Mouse (Mus musculus): ENCODE measurements around the gene Defa28. TPM values are rescaled to one million over a fixed set of nuclear protein-coding genes. Genes with fewer than 3 reads are reported as not detected.
"Not testable (repeated sequence)": the region's sequence is repeated elsewhere in the genome, so short reads cannot be mapped to it uniquely, and the experiment has no call there.

The Defa28 gene
- not detected in 2 replicates for polyA plus RNA-seq (2012; rRNA removed)

DNA sequence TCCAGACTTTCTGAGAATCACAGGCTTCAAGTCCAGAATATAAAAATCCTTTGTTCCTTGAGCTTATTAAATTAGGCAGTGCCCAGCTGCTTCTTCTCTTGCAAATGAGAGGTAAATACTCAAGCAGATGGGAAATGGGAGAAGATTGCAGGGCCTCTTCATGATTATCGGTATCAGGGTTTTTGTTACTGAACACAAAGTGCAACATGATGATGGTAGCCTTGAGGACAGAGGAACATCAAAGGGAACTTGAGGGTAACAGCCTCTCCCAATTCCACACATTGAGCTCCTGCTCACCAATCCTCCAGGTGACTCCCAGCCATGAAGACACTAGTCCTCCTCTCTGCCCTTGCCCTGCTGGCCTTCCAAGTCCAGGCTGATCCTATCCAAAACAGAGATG lies at the start of gene Defa28:
Gene Defa28, plus strand, starts transcription at position 301 of the 400 bp plus-strand sequence.
- not testable (repeated sequence) for H3K36me3 ChIP-seq (ENCODE audit: control insufficient read depth, insufficient read depth, low read length); H3K4me3 ChIP-seq (ENCODE audit: extremely low read depth, insufficient read depth, insufficient read length); DNase-seq (ENCODE audit: low read depth in 1 of 2, low spot score in 2 of 2); H3K27ac ChIP-seq (ENCODE audit: insufficient read depth, low read length); H3K27me3 ChIP-seq (ENCODE audit: control insufficient read depth, insufficient read depth, low read length); H3K4me1 ChIP-seq (ENCODE audit: control insufficient read depth, insufficient read depth, insufficient read length)
- WGBS = no CpG with 5 or more reads among the region's 1 CpGs

DNA sequence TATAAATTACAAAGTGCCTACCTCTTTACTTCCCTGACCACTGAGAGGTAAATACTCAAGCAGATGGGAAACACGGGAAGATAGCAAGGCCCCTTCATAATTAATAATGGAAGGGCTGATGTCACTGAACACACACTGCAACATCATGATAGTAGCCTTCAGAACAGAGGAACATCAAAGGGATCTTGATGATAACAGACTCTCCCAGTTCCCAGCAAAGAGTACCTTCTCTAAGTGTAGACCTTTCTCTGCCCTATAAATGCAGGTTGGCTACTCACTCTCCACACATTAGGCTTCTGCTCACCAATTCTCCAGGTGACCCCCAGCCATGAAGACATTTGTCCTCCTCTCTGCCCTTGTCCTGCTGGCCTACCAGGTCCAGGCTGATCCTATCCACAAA lies 17.7 kb upstream of the Defa28 start, which contains the start of gene Defa37:
Gene Defa37, plus strand, starts transcription at position 301 of the 400 bp plus-strand sequence.
- WGBS = no CpG with 5 or more reads among the region's 1 CpGs
- not testable (repeated sequence) for H3K4me1 ChIP-seq (ENCODE audit: control insufficient read depth, insufficient read depth, insufficient read length); H3K4me3 ChIP-seq (ENCODE audit: extremely low read depth, insufficient read depth, insufficient read length); H3K36me3 ChIP-seq (ENCODE audit: control insufficient read depth, insufficient read depth, low read length); DNase-seq (ENCODE audit: low read depth in 1 of 2, low spot score in 2 of 2); H3K27me3 ChIP-seq (ENCODE audit: control insufficient read depth, insufficient read depth, low read length); H3K27ac ChIP-seq (ENCODE audit: insufficient read depth, low read length)

DNA sequence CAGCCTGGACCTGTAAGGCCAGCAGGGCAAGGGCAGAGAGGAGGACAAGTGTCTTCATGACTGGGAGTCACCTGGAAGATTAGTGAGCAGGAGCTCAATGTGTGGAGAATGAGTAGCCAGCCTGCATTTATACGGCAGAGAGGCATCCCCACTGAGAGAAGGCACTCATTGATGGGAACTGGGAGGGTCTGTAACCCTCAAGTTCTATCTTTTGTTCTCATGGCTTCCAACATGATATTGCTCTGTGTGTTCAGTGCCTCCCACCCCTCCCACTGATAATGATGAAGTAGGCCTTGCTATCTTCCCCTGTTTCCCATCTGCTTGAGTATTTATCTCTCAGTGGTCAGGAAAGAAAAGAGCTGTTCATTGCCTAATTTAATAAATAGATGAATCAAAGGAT lies 11.6 kb downstream of the Defa28 start, which contains the start of gene Gm7861:
Gene Gm7861, minus strand, starts transcription at position 101 of the 400 bp plus-strand sequence.
- not testable (repeated sequence) for H3K36me3 ChIP-seq (ENCODE audit: control insufficient read depth, insufficient read depth, low read length); H3K4me3 ChIP-seq (ENCODE audit: extremely low read depth, insufficient read depth, insufficient read length); H3K4me1 ChIP-seq (ENCODE audit: control insufficient read depth, insufficient read depth, insufficient read length); H3K27ac ChIP-seq (ENCODE audit: insufficient read depth, low read length); H3K27me3 ChIP-seq (ENCODE audit: control insufficient read depth, insufficient read depth, low read length); DNase-seq (ENCODE audit: low read depth in 1 of 2, low spot score in 2 of 2)
- WGBS = no CpG with 5 or more reads among the region's 1 CpGs

DNA sequence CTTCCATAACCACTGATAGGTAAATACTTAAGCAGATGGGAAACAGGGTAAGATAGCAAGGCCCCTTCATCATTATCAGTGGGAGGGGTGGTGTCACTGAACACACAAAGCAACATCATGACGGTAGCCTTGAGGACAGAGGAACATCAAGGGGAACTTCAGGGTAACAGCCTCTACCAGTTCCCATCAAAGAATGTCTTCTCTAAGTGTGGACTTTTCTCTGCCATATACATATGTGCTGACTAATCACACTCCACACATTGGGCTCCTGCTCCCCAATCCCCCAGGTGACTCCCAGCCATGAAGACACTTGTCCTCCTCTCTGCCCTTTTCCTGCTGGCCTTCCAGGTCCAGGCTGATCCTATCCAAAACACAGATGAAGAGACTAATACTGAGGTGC lies 35.1 kb downstream of the Defa28 start, which contains the start of gene Defa26:
Gene Defa26, plus strand, starts transcription at position 301 of the 400 bp plus-strand sequence.
- H3K27me3 ChIP-seq (ENCODE audit: control insufficient read depth, insufficient read depth, low read length); H3K4me1 ChIP-seq (ENCODE audit: control insufficient read depth, insufficient read depth, insufficient read length); H3K27ac ChIP-seq (ENCODE audit: insufficient read depth, low read length); DNase-seq (ENCODE audit: low read depth in 1 of 2, low spot score in 2 of 2); H3K4me3 ChIP-seq (ENCODE audit: extremely low read depth, insufficient read depth, insufficient read length); H3K36me3 ChIP-seq (ENCODE audit: control insufficient read depth, insufficient read depth, low read length): not testable (repeated sequence)
- 80% methylated on average over 1 of the region's 1 CpGs for WGBS

Other genes starting within 250 kb of the Defa28 start
- not detected in 2 replicates for gene Defa2, start 204.5 kb upstream of the Defa28 start, polyA plus RNA-seq (2012; rRNA removed)
- gene Defa33, start 191.2 kb upstream of the Defa28 start, polyA plus RNA-seq (2012; rRNA removed) = not detected in 2 replicates
- not detected in 2 replicates for gene Defa36, start 155.6 kb upstream of the Defa28 start, polyA plus RNA-seq (2012; rRNA removed)
- not detected in 2 replicates for gene Gm7849, start 126.4 kb upstream of the Defa28 start, polyA plus RNA-seq (2012; rRNA removed)
- not detected in 2 replicates for gene Defa20, start 73.7 kb upstream of the Defa28 start, polyA plus RNA-seq (2012; rRNA removed)
- not detected in 2 replicates for gene Defa32, start 54.0 kb upstream of the Defa28 start, polyA plus RNA-seq (2012; rRNA removed)
- gene Defa37, start 17.6 kb upstream of the Defa28 start, polyA plus RNA-seq (2012; rRNA removed) = not detected in 2 replicates
- gene Gm7861, start 11.5 kb downstream of the Defa28 start, polyA plus RNA-seq (2012; rRNA removed) = not detected in 2 replicates
- gene Defa26, start 35.2 kb downstream of the Defa28 start, polyA plus RNA-seq (2012; rRNA removed) = not detected in 2 replicates
- not detected in 2 replicates for gene Defa17, start 72.8 kb downstream of the Defa28 start, polyA plus RNA-seq (2012; rRNA removed)
- not detected in 2 replicates for gene Defa34, start 82.8 kb downstream of the Defa28 start, polyA plus RNA-seq (2012; rRNA removed)
- gene AY761184, start 120.6 kb downstream of the Defa28 start, polyA plus RNA-seq (2012; rRNA removed) = not detected in 2 replicates
- not detected in 2 replicates for gene Defa24, start 151.5 kb downstream of the Defa28 start, polyA plus RNA-seq (2012; rRNA removed)
- not detected in 2 replicates for gene Defb50, start 240.5 kb downstream of the Defa28 start, polyA plus RNA-seq (2012; rRNA removed)

Measured in spleen, adult 2 months (tissue).